Mouse (Mus musculus) liver, adult 2 months (tissue): Measurements from ENCODE around the gene Rps6kb1. TPM values are rescaled to one million over a fixed set of nuclear protein-coding genes. Genes with fewer than 3 reads are reported as not detected.

ENCODE experiments used
- DNase-seq: peaks from one replicate; pipeline ENCODE4 v3.0.0-alpha.2; 2011; ENCODE audit warnings: low read depth, low spot score; ENCODE audit errors: extremely low read depth
- H3K27ac ChIP-seq: fragments of 200-500 bp; replicated peaks from 2 replicates; pipeline ENCODE4 v1.5.1; 2012; ENCODE audit warnings: low read depth, mild to moderate bottlenecking, control low read depth, inconsistent platforms, low read length; ENCODE audit not compliant: insufficient read depth
- H3K27me3 ChIP-seq: fragments of 200-500 bp; 2 replicates; pipeline ENCODE4 v1.6.1; 2012; ENCODE audit warnings: mild to moderate bottlenecking, moderate library complexity, low read length, inconsistent platforms; ENCODE audit not compliant: control insufficient read depth, insufficient read depth
- H3K36me3 ChIP-seq: fragments of 200-500 bp; 2 replicates; pipeline ENCODE4 v1.6.1; 2012; ENCODE audit warnings: low read length, inconsistent platforms; ENCODE audit not compliant: control insufficient read depth, insufficient read depth
- H3K4me1 ChIP-seq: fragments of 200-500 bp; 2 replicates; pipeline ENCODE4 v1.6.1; 2011; ENCODE audit warnings: low read length; ENCODE audit not compliant: control insufficient read depth, insufficient read depth
- H3K4me3 ChIP-seq: fragments of 200-500 bp; 2 replicates; pipeline ENCODE4 v1.5.1; 2011; ENCODE audit warnings: low read depth, mild to moderate bottlenecking, control low read depth, low read length, moderate library complexity; ENCODE audit not compliant: insufficient read depth
- H3K79me2 ChIP-seq: fragments of 200-500 bp; 2 replicates; pipeline ENCODE4 v1.6.1; 2012; ENCODE audit warnings: inconsistent platforms, mild to moderate bottlenecking, low read length, moderate library complexity; ENCODE audit not compliant: control insufficient read depth, insufficient read depth
- H3K9ac ChIP-seq: fragments of 200-500 bp; 2 replicates; pipeline ENCODE4 v1.6.1; 2012; ENCODE audit warnings: low read depth, mild to moderate bottlenecking, control low read depth, inconsistent platforms, low read length
- CTCF ChIP-seq: fragments of 200-500 bp; IDR thresholded peaks from 2 replicates; pipeline ENCODE4 v1.5.1; 2011; ENCODE audit warnings: low read depth, low read length, control low read depth
- POLR2A ChIP-seq: fragments of 200-500 bp; IDR thresholded peaks from 2 replicates; pipeline ENCODE4 v1.6.1; 2011; ENCODE audit warnings: low read length, control low read depth; ENCODE audit not compliant: insufficient read depth; ENCODE audit errors: extremely low read depth
- WGBS: fragments of 180-500 bp; shearing (Covaris S2); methylation state at CpG from one replicate; pipeline ENCODE4 v1.1.7; 2018; 5-methylcytosine and 5-hydroxymethylcytosine counted together
- polyA plus RNA-seq: library from polyadenylated mRNA; depleted of rRNA; stranded (reverse); fragments of >200 nt; gene quantifications from 2 replicates; pipeline ENCODE4 v1.2.3, GENCODE M21; 2012
- total RNA-seq: library from RNA; depleted of rRNA; stranded (reverse); fragments of >200 nt; gene quantifications from 2 replicates; pipeline ENCODE4 v1.2.3, GENCODE M21; 2014

The Rps6kb1 gene
- total and polyA plus RNA-seq, 2 experiments: 6.3 to 14.4 TPM

DNA sequence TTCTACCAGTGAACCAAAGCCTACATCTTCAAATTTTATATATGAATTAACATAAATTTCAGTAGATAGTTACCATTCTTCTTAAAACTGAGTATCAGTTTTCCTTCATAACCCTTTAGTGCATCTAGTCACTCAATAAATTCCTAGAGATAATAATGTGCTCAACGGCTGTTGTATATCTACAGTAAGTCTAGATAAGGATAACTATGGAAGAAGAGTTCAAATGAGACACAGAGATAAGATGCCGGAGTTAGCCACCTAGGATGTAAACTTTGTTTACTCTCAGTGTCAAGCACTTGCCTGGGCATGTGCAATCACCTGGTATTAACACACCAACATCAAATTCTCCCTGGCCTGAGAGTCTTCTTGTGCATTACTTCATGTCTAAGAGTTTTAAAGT, 37.3 kb downstream of the Rps6kb1 start:
- H3K27me3 ChIP-seq: no peaks in the 10 kb centered on the region
- H3K9ac ChIP-seq: no peak overlapping the region
- peaks cover 54% of the 10 kb centered on the region for H3K36me3 ChIP-seq
- no peak overlapping the region for H3K27ac ChIP-seq
- TF ChIP-seq POLR2A (no peak), CTCF (no peak)
- H3K4me1 ChIP-seq: no peaks in the 10 kb centered on the region
- WGBS: 72% methylated on average over 2 of the region's 2 CpGs
- DNase-seq: no peak
- no peaks in the 10 kb centered on the region for H3K79me2 ChIP-seq
- no peak overlapping the region for H3K4me3 ChIP-seq

DNA sequence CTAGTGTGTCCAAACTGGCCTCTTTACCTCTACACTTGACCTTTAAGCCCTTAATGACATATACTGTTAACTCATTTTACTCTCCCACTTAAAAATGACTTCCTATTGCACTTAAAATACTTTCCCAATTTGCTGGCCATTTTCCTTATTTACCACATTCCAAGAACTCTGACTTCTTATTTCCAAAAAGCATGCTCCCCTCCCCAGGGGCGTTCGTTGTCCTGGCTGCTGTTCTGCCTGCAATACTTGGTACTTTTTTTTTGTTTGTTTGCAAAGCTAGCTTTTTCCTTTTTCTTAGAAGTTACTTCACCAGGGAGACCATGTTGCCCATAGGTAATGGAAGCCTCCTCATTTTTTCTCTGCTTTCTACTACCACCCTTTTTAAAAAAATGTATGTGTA, 41.5 kb downstream of the Rps6kb1 start:
- peaks cover 51% of the 10 kb centered on the region for H3K36me3 ChIP-seq

DNA sequence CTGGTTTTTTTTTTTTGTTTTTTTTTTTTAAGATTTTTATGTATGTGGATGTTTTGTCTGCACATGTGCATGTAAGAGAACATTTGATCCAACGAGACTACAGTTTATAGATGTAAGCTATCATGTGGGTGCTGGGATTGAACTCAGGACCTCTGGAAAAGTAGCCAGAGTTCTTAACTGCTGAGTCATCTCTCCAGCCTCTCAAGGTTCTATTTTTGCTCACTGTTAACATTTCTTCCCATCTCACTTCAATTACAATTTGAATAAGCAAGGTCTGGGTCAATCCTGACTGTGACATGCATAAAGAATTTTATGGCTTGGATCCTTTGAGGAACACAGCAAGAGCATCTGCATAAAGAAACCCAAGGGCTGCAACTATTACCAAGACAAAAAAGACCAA, 43.8 kb downstream of the Rps6kb1 start:
- Histone ChIP-seq H3K27ac (no peak overlapping the region), H3K27me3 (no peaks in the 10 kb centered on the region), H3K79me2 (no peaks in the 10 kb centered on the region), H3K4me3 (no peak overlapping the region), H3K4me1 (no peaks in the 10 kb centered on the region), H3K36me3 (peaks cover 45% of the 10 kb centered on the region), H3K9ac (no peak overlapping the region)
- DNase-seq: no peak
- TF ChIP-seq POLR2A (no peak), CTCF (no peak)
- WGBS: 74% methylated on average over 1 of the region's 1 CpGs

More for the DNA sequence above, 41.5 kb downstream of the Rps6kb1 start:
- TF ChIP-seq CTCF (no peak), POLR2A (no peak)
- Histone ChIP-seq H3K79me2 (no peaks in the 10 kb centered on the region), H3K27me3 (no peaks in the 10 kb centered on the region), H3K4me1 (no peaks in the 10 kb centered on the region), H3K9ac (no peak overlapping the region), H3K27ac (no peak overlapping the region), H3K4me3 (no peak overlapping the region)
- no peak for DNase-seq
- 88% methylated on average over 2 of the region's 2 CpGs for WGBS

DNA sequence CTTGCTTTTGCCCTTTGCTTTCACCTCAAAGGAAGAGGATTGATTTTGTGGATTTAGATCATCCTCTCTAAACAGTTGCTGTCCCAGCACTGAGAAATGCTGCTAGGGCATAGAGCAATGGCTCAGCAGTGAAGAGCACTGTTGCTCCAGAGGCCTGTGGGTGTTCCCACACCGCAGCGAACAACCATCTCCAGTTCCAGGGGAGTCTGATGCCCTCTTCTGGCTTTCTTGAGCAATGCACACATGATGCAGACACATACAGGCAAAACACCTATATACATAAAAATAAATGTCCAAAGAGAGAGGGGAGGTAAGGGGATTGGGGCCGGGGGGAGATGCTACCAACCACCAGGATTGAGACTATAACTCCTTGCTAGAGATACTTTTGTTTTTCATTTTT, 46.7 kb downstream of the Rps6kb1 start:
- Histone ChIP-seq H3K36me3 (peaks cover 49% of the 10 kb centered on the region), H3K9ac (no peak overlapping the region), H3K4me1 (no peaks in the 10 kb centered on the region), H3K27ac (no peak overlapping the region), H3K27me3 (no peaks in the 10 kb centered on the region), H3K4me3 (no peak overlapping the region), H3K79me2 (no peaks in the 10 kb centered on the region)
- WGBS: 72% methylated on average over 3 of the region's 3 CpGs
- peak; percentile 25 for DNase-seq
- TF ChIP-seq POLR2A (no peak), CTCF (peak; percentile 31)

DNA sequence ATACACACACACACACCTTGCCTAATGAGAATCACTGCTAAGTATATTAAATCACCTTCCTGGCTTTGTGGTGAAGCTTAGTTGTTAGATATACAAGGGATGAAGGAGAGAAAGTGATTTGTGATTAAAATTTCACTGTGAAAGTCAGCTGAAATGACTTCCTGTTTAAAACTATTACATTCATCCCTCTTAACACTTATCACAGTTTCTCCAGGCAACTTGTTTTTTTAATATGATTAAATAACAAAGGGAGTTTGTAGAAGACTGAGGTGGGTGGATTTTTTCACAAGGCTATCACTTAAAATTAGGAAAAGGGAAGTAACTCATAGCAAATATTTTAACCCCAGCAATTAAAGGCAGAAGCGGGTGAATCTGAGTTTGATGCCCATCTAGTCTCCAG, 47.2 kb downstream of the Rps6kb1 start:
- peaks cover 46% of the 10 kb centered on the region for H3K36me3 ChIP-seq
- H3K27ac ChIP-seq: no peak overlapping the region
- TF ChIP-seq POLR2A: no peak
- TF ChIP-seq CTCF: no peak
- no peaks in the 10 kb centered on the region for H3K79me2 ChIP-seq
- no peak overlapping the region for H3K9ac ChIP-seq
- 84% methylated on average over 1 of the region's 1 CpGs for whole genome bisulfite sequencing
- no peaks in the 10 kb centered on the region for H3K4me1 ChIP-seq
- H3K4me3 ChIP-seq: no peak overlapping the region
- H3K27me3 ChIP-seq: no peaks in the 10 kb centered on the region
- no peak for DNase-seq

DNA sequence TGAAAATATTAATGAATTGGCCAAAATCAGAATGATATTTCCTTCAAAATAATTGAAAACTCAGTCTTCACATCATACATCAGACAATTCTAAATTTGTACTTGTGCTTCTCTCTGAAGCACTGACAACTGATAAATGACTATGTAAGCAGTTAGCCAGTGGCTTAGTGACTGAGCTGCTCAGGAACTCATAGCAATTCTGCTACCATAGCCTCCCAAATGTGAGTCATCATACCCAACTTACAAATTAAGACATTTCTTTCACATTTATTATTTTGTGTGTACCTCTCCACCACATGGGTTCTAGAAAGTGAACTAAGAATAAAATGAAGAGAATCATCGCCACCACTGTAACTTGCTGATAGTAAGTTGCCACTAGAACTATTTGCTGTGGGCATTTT, 53.8 kb downstream of the Rps6kb1 start:
- Histone ChIP-seq H3K79me2 (no peaks in the 10 kb centered on the region), H3K9ac (no peak overlapping the region), H3K36me3 (peaks cover 40% of the 10 kb centered on the region), H3K27me3 (no peaks in the 10 kb centered on the region), H3K4me1 (peaks cover under 1% of the 10 kb centered on the region), H3K27ac (no peak overlapping the region), H3K4me3 (no peak overlapping the region)
- no peak for DNase-seq
- TF ChIP-seq POLR2A (no peak), CTCF (no peak)
- WGBS: 100% methylated on average over 1 of the region's 1 CpGs
